In genomic region chr9:44334396-44335330, GRCm38 (mm10) we compare ENCODE assay signal across 8 mouse cellular contexts. TPM values are rescaled to one million over a fixed set of nuclear protein-coding genes. Genes with fewer than 3 reads are reported as not detected.
DNase-seq lines count a peak whose midpoint lies in the region; ATAC-seq lines count a peak whose summit lies in the region.

H2afx (plus strand) TSS chr9:44334694.

- DNase-seq in adrenal gland, adult (ENCODE audit: inconsistent age in 2 of 2, low spot score in 1 of 2) = peak; percentile 99
- peak; percentile 100 for DNase-seq in embryo, embryonic 10.5 days (ENCODE audit: low spot score)
- peak; percentile 96 for DNase-seq in gastrocnemius, postnatal 14 days
- peak; percentile 98 to 100 for DNase-seq in left cerebral cortex, postnatal 10 days (ENCODE audit: extremely low spot score in 1 of 2, low spot score in 2 of 2)
- DNase-seq in right cerebral cortex, postnatal 25 days = peak; percentile 97
- DNase-seq in urinary bladder, postnatal 4 days (ENCODE audit: low spot score in 2 of 2) = peak; percentile 97 to 98

- intact Hi-C loops in gastrocnemius, postnatal 14 days (cut with DNase I; ENCODE audit: low total_unique reads) = loop anchor here (5.0 kb wide), 1 partner anchor 37 kb away; no protein-coding TSS in a partner anchor
- intact Hi-C loops in left cerebral cortex, postnatal 10 days (cut with DNase I) = loop anchor here (10.0 kb wide), 1 partner anchor 210 kb away; no protein-coding TSS in a partner anchor

- ATAC-seq in inflammation-experienced regulatory T-cells, adult 6 months = peak; percentile 98
- peak; percentile 87 for ATAC-seq in megakaryocyte-erythroid progenitor cell, adult 5-6 weeks (replicated peaks; ENCODE audit: low FRiP score, low TSS enrichment, poor library complexity, severe bottlenecking)

RNA-seq across cellular contexts. Expression of gene H2afx, which starts in this region (rescaled TPM):
- total RNA-seq in gastrocnemius, postnatal 14 days (2021) = 10 to 100 TPM; 21.7 to 24.8 TPM
- polyA plus RNA-seq in inflammation-experienced regulatory T-cells, adult 6 months (2017; shearing (Covaris generic)) = 10 to 100 TPM; 14.3 to 61.7 (median 16.1) TPM
- 10 to 100 TPM; 66.5 to 67.6 TPM for total RNA-seq in left cerebral cortex, postnatal 10 days (2021)
- 89.4 and 90.9 TPM in 2 replicates for total RNA-seq in megakaryocyte-erythroid progenitor cell, adult 5-6 weeks (2014; fragmentation: Nextera tagmentation)
- total RNA-seq in megakaryocyte-erythroid progenitor cell, adult 5-6 weeks (2017) = 133 and 205 TPM in 2 replicates

Comparison
In these comparisons a context has a peak if more than half of its experiments do, and no peak if none do; other contexts are left out.
1. Peak in every context shown above with its lines: DNase-seq and ATAC-seq.